Mouse (Mus musculus) intestine, postnatal 0 days (tissue): ENCODE results near the gene Il6. TPM values are rescaled to one million over a fixed set of nuclear protein-coding genes. Genes with fewer than 3 reads are reported as not detected.
"Not testable (repeated sequence)": the region's sequence is repeated elsewhere in the genome, so short reads cannot be mapped to it uniquely, and the experiment has no call there.

Source experiments
- ATAC-seq: fragments of 200-750 bp; cut with Nextera tagmentation; 2 replicates; pipeline ENCODE4 v1.8.0; 2017; ENCODE audit warnings: mild to moderate bottlenecking, moderate TSS enrichment, moderate library complexity
- H3K27ac ChIP-seq: fragments of 300-500 bp; sonication (generic); 2 replicates; pipeline ENCODE4 v1.5.1; 2014; ENCODE audit warnings: mild to moderate bottlenecking, low read depth, low read length, moderate library complexity
- H3K27me3 ChIP-seq: fragments of 300-500 bp; sonication (generic); replicated peaks from 2 replicates; pipeline ENCODE4 v1.6.1; 2014; ENCODE audit warnings: low read length, mixed read lengths; ENCODE audit not compliant: control insufficient read depth, insufficient read depth
- H3K36me3 ChIP-seq: fragments of 300-500 bp; sonication (generic); 2 replicates; pipeline ENCODE4 v1.6.1; 2014; ENCODE audit warnings: mild to moderate bottlenecking, moderate library complexity; ENCODE audit not compliant: control insufficient read depth, insufficient read depth
- H3K4me1 ChIP-seq: fragments of 300-500 bp; sonication (generic); replicated peaks from 2 replicates; pipeline ENCODE4 v1.6.1; 2014; ENCODE audit warnings: antibody characterized with exemption, low read length, mixed read lengths; ENCODE audit not compliant: control insufficient read depth, insufficient read depth
- H3K4me2 ChIP-seq: fragments of 300-500 bp; sonication (generic); replicated peaks from 2 replicates; pipeline ENCODE4 v1.6.1; 2014; ENCODE audit warnings: low read depth, mild to moderate bottlenecking, moderate library complexity
- H3K4me3 ChIP-seq: fragments of 300-500 bp; sonication (generic); 2 replicates; pipeline ENCODE4 v1.5.1; 2014; ENCODE audit warnings: low read depth, low read length
- H3K9ac ChIP-seq: fragments of 300-500 bp; sonication (generic); 2 replicates; pipeline ENCODE4 v1.6.1; 2014; ENCODE audit warnings: mild to moderate bottlenecking, low read depth, low read length
- H3K9me3 ChIP-seq: fragments of 300-500 bp; sonication (generic); 2 replicates; pipeline ENCODE4 v1.6.1; 2016; ENCODE audit warnings: mixed run types; ENCODE audit not compliant: control insufficient read depth
- CTCF ChIP-seq: sonication (generic); IDR thresholded peaks from 2 replicates; pipeline ENCODE4 v1.5.1; 2016; ENCODE audit warnings: low read depth, mild to moderate bottlenecking, control low read depth, antibody characterized with exemption, moderate library complexity
- WGBS: fragments of 180-500 bp; shearing (Covaris S2); extraction: QIAGEN DNeasy Blood & Tissue Kit; methylation state at CpG from one replicate; pipeline ENCODE4 v1.1.7; 2014; 5-methylcytosine and 5-hydroxymethylcytosine counted together
- polyA plus RNA-seq: library from polyadenylated mRNA; unstranded; fragments of >200 nt; fragmentation: Nextera tagmentation; extraction: Ambion mirVana; gene quantifications from 2 replicates; pipeline ENCODE4 v1.2.1, GENCODE M21; 2015

Il6 gene
- polyA plus RNA-seq, 1 experiment from 2014 or later, result 0.34 TPM

GRCm38 (mm10) chr5:30058216-30058731, 45.4 kb downstream of the Il6 start:
- no peak overlapping the region for H3K9ac ChIP-seq
- H3K9me3 ChIP-seq, result no peaks in the 10 kb centered on the region
- no peaks in the 10 kb centered on the region for H3K27me3 ChIP-seq
- WGBS, result 92% methylated on average over 6 of the region's 6 CpGs
- no peak overlapping the region for H3K27ac ChIP-seq
- no peak overlapping the region for H3K4me2 ChIP-seq
- TF ChIP-seq CTCF, result no peak
- no peak overlapping the region for H3K4me3 ChIP-seq
- peaks cover 20% of the 10 kb centered on the region for H3K36me3 ChIP-seq
- no peaks in the 10 kb centered on the region for H3K4me1 ChIP-seq
- no peak for ATAC-seq

GRCm38 (mm10) chr5:30059607-30060006, 46.7 kb downstream of the Il6 start:
- H3K4me3 ChIP-seq, H3K27me3 ChIP-seq, H3K4me1 ChIP-seq, H3K4me2 ChIP-seq, ATAC-seq, H3K9me3 ChIP-seq, H3K27ac ChIP-seq, H3K9ac ChIP-seq: not testable (repeated sequence)
- H3K36me3 ChIP-seq, result peaks cover 20% of the 10 kb centered on the region
- WGBS, result 74% methylated on average over 5 of the region's 5 CpGs

- Histone ChIP-seq H3K27me3 (no peaks in the 10 kb centered on the region), H3K27ac (no peak overlapping the region), H3K9me3 (no peaks in the 10 kb centered on the region), H3K4me1 (no peaks in the 10 kb centered on the region), H3K4me3 (no peak overlapping the region), H3K36me3 (peaks cover 38% of the 10 kb centered on the region), H3K4me2 (no peak overlapping the region), H3K9ac (no peak overlapping the region)
- WGBS, result 52% methylated on average over 6 of the region's 6 CpGs
- no peak for TF ChIP-seq CTCF
- ATAC-seq, result no peak
Measured at GRCm38 (mm10) chr5:30067726-30068125, 54.8 kb downstream of the Il6 start.

Other genes with a start within 250 kb of the Il6 start
- 78.7 and 80.9 TPM in 2 replicates for gene Tyms, start 60.5 kb downstream of the Il6 start, polyA plus RNA-seq
- gene Garem2, start 92.0 kb downstream of the Il6 start, polyA plus RNA-seq, result 0.20 TPM in 2 replicates
- gene 3110082J24Rik, start 93.0 kb downstream of the Il6 start, polyA plus RNA-seq, result not detected in 2 replicates
- gene Hadha, start 142.0 kb downstream of the Il6 start, polyA plus RNA-seq, result 301 and 307 TPM in 2 replicates
- 392 and 420 TPM in 2 replicates for gene Hadhb, start 142.1 kb downstream of the Il6 start, polyA plus RNA-seq
- 0.07 TPM in 1 of 2 replicates, not detected in the other for gene Adgrf3, start 192.6 kb downstream of the Il6 start, polyA plus RNA-seq
- 66.2 and 78.5 TPM in 2 replicates for gene Selenoi, start 219.5 kb downstream of the Il6 start, polyA plus RNA-seq